Mouse (Mus musculus) mesoderm, embryonic 11.5 days (tissue): ENCODE measurements around the gene Lce1a1.
"Not testable (repeated sequence)": the region's sequence is repeated elsewhere in the genome, so short reads cannot be mapped to it uniquely, and the experiment has no call there.

Experiments used
- DNase-seq: peaks from one replicate; pipeline ENCODE4 v3.0.0-alpha.2; 2012; ENCODE audit warnings: low read depth, low spot score

Lce1a1 gene

DNA sequence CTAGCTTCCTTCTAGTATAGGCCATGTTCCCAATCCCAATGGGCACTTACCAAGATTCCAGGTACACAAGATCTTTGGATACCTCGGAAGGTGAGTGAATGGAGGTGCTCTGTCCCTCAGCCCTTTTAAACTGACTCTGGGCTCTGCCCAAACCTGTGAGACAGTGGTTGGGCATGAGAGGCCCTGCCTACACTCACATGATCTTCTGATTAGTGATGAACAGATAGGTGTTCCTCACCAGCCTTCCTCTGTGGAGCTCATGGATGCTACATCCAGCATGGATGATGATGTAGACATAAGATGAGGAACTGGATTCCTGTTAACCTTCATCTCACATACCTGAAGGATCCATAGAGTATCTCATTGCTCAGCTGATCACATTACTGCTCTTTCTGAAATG, at the start of gene Lce1a1:
TSS of gene Lce1a1 (minus strand) at position 101 of the 400 bp plus-strand sequence.
- DNase-seq = no peak

DNA sequence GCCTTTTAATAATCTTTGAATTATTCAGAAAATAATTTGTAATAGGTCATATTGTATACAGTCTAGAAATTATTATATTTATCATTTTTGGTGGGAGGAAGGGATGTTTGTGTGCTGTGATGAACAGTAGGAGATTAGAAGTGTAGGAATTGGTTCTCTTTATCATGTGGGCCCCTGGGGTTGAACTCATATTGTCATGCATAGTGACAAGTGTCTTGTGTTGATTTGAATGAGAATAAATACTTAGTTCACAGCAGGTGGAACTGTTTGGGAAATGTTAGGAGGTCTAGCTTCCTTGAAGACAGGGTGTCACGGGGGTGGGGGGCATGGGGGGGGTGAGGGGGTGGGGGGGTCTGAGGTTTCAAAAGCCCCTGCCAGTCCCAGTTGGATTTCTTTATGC, 46.5 kb upstream of the Lce1a1 start:
- DNase-seq = no peak

DNA sequence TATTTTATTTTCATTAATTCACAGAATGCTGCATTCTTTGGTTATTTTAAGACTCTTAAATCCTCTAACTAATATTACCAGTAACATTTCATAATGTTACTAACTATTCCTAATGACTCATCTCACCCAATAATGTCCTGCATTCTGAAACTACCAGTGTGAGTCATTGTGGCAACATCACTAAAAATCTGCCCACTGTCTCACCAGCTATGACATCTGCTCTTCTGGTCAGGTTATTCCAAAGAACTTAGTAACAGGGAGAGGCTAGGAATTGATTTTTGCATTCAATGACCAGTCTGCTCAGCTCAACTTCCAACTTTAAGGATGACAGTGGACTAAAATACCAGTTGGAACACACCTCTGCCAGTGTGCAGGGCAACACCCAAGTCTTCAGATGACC, 43.6 kb upstream of the Lce1a1 start:
- no peak for DNase-seq

DNA sequence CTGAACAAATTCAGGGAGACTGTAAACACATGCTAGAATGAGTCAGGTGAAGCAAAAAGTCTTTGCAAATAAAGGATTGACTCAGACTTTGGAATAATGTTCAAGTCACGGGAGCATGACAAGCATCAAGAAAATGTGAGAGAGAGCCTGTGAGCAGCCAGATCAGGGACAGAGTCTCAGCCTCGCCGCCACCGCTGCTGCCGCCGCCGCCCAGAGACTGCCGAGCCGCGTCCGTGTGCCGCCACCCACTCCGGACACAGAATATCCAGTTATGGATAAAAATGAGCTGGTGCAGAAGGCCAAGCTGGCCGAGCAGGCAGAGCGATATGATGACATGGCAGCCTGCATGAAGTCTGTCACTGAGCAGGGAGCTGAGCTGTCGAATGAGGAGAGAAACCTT, 41.0 kb upstream of the Lce1a1 start:
- not testable (repeated sequence) for DNase-seq

DNA sequence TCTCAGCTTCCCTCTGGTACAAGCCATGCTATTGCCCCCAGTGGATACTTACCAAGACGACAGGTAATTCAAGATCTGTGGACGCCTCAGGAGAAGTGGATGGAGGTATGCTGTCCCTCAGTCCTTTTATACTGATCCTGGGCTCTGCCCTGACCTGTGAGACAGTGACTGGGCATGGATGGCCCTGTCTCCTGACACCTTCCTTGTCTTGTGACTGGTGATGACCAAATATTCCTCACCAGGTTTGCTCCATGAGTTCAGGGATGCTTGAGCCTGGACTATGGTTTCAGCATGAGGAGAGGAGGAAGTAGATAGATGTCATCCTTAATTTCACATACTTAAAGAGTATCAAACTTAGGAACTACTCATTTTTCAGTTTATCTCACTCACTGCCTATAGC, 39.0 kb upstream of the Lce1a1 start, which contains the start of gene Lce1d:
TSS of gene Lce1d (minus strand) at position 101 of the 400 bp plus-strand sequence.
- no peak for DNase-seq

DNA sequence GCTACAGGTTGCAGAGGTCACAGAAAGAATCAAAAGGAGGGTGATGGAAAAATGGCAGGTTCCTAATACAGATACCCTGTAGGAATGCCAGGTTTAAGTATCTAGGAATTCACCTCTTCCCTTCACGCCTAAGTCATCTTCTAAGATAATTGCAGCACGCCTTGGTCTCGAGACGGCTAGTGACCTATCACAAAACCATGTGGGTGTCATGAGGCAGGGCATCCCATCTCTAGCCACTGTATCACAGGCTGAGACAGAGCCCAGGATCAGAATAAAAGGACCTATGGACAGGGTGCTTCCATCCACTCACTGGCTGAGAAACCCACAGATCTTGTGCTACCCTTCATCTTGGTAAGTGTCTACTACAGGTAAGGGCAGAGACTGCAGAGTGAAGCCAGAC, 30.8 kb upstream of the Lce1a1 start, which contains the start of gene Lce1c:
TSS of gene Lce1c (plus strand) at position 301 of the 400 bp plus-strand sequence.
- no peak for DNase-seq

DNA sequence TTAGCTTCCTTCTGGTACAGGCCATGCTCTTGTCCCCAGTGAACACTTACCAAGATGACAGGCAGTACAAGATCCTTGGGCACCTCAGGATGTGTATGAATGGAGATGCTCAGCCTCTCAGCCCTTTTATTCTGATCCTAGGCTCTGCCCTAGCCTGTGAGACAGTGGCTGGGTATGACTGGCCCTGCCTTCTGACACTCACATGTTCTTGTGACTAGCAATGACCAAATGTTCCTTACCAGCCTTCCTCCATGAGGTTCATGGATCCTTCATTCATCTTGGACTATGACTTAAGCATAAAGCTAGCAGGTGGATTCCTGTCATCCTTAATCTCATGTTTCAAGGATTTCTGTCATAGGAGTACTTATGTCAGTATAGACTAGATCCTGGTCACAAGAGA, 22.1 kb upstream of the Lce1a1 start, which contains the start of gene Lce1a2:
TSS of gene Lce1a2 (minus strand) at position 101 of the 400 bp plus-strand sequence.
- no peak for DNase-seq

DNA sequence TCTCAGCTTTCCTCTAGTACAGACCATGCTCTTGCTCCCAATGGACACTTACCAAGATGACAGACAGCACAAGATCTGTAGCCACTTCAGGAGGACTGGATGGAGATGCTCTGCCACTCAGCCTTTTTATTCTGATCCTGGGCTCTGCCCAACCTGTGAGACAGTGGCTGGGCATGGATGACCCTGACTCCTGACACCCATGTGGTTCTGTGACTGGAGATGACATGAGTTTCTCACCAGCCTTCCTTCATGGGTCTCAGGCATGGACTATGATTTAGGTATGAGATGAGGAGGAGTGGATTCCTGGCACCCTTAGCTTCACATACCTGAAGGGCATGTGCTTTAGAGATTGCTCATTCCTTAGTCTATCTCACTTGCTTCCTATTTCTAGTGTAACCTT, 8.7 kb upstream of the Lce1a1 start, which contains the start of gene Lce1b:
TSS of gene Lce1b (minus strand) at position 101 of the 400 bp plus-strand sequence.
- no peak for DNase-seq

- DNase-seq = no peak
These were observed 8.3 kb downstream of the Lce1a1 start for GRCm38 (mm10) chr3:92639854-92640253.

DNA sequence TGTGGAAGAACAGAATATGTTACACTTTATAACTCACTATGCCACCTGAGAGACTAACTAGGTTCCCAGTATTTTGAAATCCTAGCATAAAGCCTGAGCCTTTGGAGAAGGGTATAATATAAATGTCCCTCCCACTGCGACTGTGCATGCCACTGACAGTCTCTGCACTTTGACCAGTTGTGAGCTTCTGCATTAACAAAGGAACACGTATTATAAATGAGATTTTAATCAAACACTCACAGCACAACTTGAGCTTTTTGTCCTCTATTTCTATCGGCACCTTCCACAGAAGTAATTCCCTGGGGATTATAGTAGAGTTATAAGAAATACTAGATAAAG, 9.5 kb downstream of the Lce1a1 start:
- DNase-seq = no peak

DNA sequence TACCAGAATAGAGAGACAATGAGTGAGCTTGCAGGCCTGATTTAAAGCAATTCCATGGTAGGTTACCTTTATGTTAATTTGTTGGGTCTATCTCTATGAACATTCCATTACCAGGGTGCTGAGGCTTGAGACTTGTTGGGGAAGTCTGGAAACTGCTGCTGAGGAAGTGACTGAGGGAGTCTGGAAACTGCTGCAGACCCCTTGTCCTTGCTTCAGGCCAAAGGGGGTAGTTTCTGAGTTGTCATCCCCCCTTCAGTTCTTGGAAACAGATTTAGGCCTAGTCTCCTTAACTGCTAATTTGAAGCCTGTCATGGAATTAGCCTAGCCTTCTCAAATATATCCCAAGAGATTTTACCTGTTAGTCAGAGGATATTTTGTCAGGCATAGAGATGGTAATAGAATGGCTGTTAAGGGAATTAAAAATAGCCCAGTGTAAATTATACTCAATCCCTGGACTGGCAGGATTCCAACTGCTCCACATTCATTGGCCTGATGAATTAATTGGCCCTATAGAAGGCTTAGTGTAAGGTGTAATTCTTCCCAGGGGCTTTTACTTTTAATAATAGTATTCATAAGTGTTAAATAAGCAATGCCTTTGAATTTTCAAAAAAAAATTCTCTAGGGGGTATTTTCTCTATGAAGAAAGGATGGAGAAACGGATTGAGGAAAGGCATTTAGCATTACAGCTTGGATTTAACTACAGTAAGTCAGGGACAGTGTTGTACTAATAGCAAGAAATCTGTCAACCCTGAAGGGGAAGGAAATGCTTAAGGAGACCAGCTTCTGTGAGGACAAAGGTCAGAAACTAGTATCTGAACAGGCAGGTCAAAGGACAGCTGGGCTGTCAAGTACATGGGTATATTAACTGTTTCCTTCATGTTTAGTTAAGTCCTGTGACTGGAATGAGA, 10.1 kb downstream of the Lce1a1 start:
- DNase-seq = peak; percentile 6

- no peak for DNase-seq
These were observed 26.5 kb downstream of the Lce1a1 start, which contains the start of gene Lce6a for GRCm38 (mm10) chr3:92621560-92621959. Gene Lce6a, minus strand, starts transcription at chr3:92621660.

- DNase-seq = no peak
These were observed 38.3 kb downstream of the Lce1a1 start for GRCm38 (mm10) chr3:92609804-92610203.

GRCm38 (mm10) chr3:92607392-92607791, 40.7 kb downstream of the Lce1a1 start, which contains the start of gene 2210017I01Rik:
Gene 2210017I01Rik, minus strand, starts transcription at chr3:92607492.
- no peak for DNase-seq

GRCm38 (mm10) chr3:92602169-92602568, 45.9 kb downstream of the Lce1a1 start:
- peak; percentile 29 for DNase-seq

DNA sequence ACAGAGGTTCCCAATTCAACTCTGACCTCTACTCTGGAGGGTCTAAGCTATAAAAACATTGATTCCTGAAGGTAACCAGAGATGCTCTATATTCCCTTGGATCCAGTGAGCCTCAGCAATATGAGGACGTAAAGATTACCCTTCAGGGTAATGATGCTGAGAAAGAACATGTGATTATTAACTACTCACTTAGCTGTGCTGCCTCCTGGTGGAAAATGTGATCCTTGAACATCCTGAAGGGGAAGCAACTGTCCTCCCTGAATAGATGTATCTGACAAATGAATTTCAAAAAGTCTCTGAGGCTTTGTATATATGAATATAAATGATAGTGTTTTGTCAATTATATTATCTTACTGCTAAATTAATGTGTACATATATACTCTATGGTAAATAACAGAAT, 47.7 kb downstream of the Lce1a1 start:
- no peak for DNase-seq

- no peak for DNase-seq
These were observed 48.1 kb downstream of the Lce1a1 start for GRCm38 (mm10) chr3:92599973-92600372.

- no peak for DNase-seq
These were observed 49.7 kb downstream of the Lce1a1 start for GRCm38 (mm10) chr3:92598429-92598828.
